Mouse (Mus musculus) MEL (cell line): Measurements from ENCODE around the gene Atrnl1. TPM values are rescaled to one million over a fixed set of nuclear protein-coding genes. Genes with fewer than 3 reads are reported as not detected.

Source experiments
- DNase-seq: peaks from one replicate; pipeline ENCODE4 v3.0.0; 2011; ENCODE audit warnings: low read depth, low spot score
- H3K27ac ChIP-seq: 2 replicates; pipeline ENCODE4 v1.5.1; 2012; ENCODE audit warnings: low read depth, mild to moderate bottlenecking, control low read depth, low read length, moderate library complexity; ENCODE audit not compliant: control insufficient read depth
- H3K27me3 ChIP-seq, 2 experiments: fragments of 150-350 bp in 1 of 2; sonication (generic) in 1 of 2; 2 replicates each; pipeline ENCODE4 v1.6.1; 2012; ENCODE audit warnings: low read length in 2 of 2, mild to moderate bottlenecking in 2 of 2, improper control_type of control experiment in 1 of 2, moderate library complexity in 1 of 2; ENCODE audit not compliant: insufficient read depth in 2 of 2, control insufficient read depth in 1 of 2
- H3K36me3 ChIP-seq, 2 experiments: 2 replicates each; pipeline ENCODE4 v1.6.1; 2012 to 2014; ENCODE audit warnings: low read length in 2 of 2, improper control_type of control experiment in 1 of 2, inconsistent platforms in 1 of 2, mild to moderate bottlenecking in 1 of 2; ENCODE audit not compliant: insufficient read depth in 2 of 2, control insufficient read depth in 1 of 2
- H3K4me1 ChIP-seq, 2 experiments: fragments of 150-350 bp in 1 of 2; sonication (generic) in 1 of 2; 2 replicates each; pipeline ENCODE4 v1.6.1; 2012; ENCODE audit warnings: low read length in 2 of 2, improper control_type of control experiment in 1 of 2, mild to moderate bottlenecking in 1 of 2; ENCODE audit not compliant: insufficient read depth in 2 of 2, control insufficient read depth in 1 of 2
- H3K4me3 ChIP-seq, 2 experiments: fragments of 150-350 bp in 1 of 2; sonication (generic) in 1 of 2; 2 replicates each; pipeline ENCODE4 v1.5.1; 2012; ENCODE audit warnings: low read depth in 2 of 2, low read length in 2 of 2, mild to moderate bottlenecking in 2 of 2, moderate library complexity in 2 of 2, control low read depth in 1 of 2, improper control_type of control experiment in 1 of 2; ENCODE audit not compliant: control insufficient read depth in 1 of 2, insufficient read depth in 1 of 2
- H3K79me2 ChIP-seq: 2 replicates; pipeline ENCODE4 v1.6.1; 2012; ENCODE audit warnings: mild to moderate bottlenecking, low read length, moderate library complexity; ENCODE audit not compliant: control insufficient read depth, poor library complexity, insufficient read depth
- H3K9ac ChIP-seq: 2 replicates; pipeline ENCODE4 v1.6.1; 2012; ENCODE audit warnings: low read depth, mild to moderate bottlenecking, control low read depth, low read length, moderate library complexity; ENCODE audit not compliant: control insufficient read depth, poor library complexity, severe bottlenecking
- H3K9me3 ChIP-seq: fragments of 150-350 bp; sonication (generic); replicated peaks from 2 replicates; pipeline ENCODE4 v1.6.1; 2012; ENCODE audit warnings: mild to moderate bottlenecking, low read length, improper control_type of control experiment, moderate library complexity; ENCODE audit not compliant: insufficient read depth
- EP300 ChIP-seq, 2 experiments: IDR thresholded peaks; 2 replicates each; pipeline ENCODE4 v1.6.1; 2011; ENCODE audit warnings: improper control_type of control experiment in 2 of 2, low read length in 2 of 2, low read depth in 1 of 2, mild to moderate bottlenecking in 1 of 2
- GATA1 ChIP-seq: IDR thresholded peaks from 2 replicates; pipeline ENCODE4 v1.6.1; 2011; ENCODE audit warnings: low read depth, low read length, improper control_type of control experiment
- NRF1 ChIP-seq: IDR thresholded peaks from 2 replicates; pipeline ENCODE4 v1.6.1; 2014; ENCODE audit warnings: low read depth, mild to moderate bottlenecking, inconsistent platforms, low read length, improper control_type of control experiment, moderate library complexity; ENCODE audit not compliant: poor library complexity, insufficient read depth, severe bottlenecking
- POLR2AphosphoS5 ChIP-seq: IDR thresholded peaks from 2 replicates; pipeline ENCODE4 v1.6.1; 2012; ENCODE audit warnings: low read depth, borderline replicate concordance, mild to moderate bottlenecking, inconsistent platforms, low read length, moderate library complexity, mixed read lengths
- RCOR1 ChIP-seq: IDR thresholded peaks from 2 replicates; pipeline ENCODE4 v1.6.1; 2012; ENCODE audit warnings: low read depth, mild to moderate bottlenecking, inconsistent platforms, low read length, improper control_type of control experiment
- SIN3A ChIP-seq: IDR thresholded peaks from 2 replicates; pipeline ENCODE4 v1.6.1; 2012; ENCODE audit warnings: low read length, improper control_type of control experiment, inconsistent platforms
- USF1 ChIP-seq: IDR thresholded peaks from 2 replicates; pipeline ENCODE4 v1.6.1; 2014; ENCODE audit warnings: low read depth, mild to moderate bottlenecking, inconsistent platforms, low read length, improper control_type of control experiment, moderate library complexity
- polyA plus RNA-seq, 2 experiments: library from polyadenylated mRNA; stranded (reverse) in 1 of 2; unstranded in 1 of 2; fragments of >175 nt in 1 of 2; fragments of >200 nt in 1 of 2; gene quantifications; 2 replicates each; pipeline versions ENCODE4 v1.2.1 to v1.2.4; 2012; ENCODE audit warnings: low replicate concordance in 2 of 2, low read depth in 1 of 2; ENCODE audit not compliant: insufficient read length in 2 of 2, insufficient read depth in 1 of 2, missing spikeins in 1 of 2
- total RNA-seq: library from RNA; depleted of rRNA; stranded (reverse); fragments of 300-350 nt; gene quantifications from 2 replicates; pipeline ENCODE4 v1.2.3, GENCODE M21; 2012

The Atrnl1 gene
- total and polyA plus RNA-seq, 3 experiments, result 6.4 to 8.2 TPM; not detected in 1

DNA sequence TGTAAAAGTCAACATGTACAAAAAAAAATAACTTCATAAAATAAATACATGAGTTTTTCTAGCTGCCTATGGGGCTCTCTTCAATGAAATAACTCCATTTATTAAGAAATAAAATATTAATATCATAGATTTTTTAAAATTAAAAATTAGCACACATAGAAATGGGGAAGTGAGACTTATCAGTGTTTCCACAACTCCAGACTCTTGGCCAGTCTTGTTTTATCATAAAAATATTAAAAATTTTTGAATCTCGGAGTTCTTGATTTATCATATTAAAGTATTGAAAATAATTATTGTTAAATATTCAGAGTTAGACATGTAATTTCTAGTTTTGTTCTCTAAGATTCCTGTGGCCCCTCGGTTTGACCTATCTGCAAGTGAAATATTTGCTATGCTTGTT is 337.7 kb downstream of the Atrnl1 start:
- no peak overlapping the region for H3K4me3 ChIP-seq
- H3K27ac ChIP-seq, result no peak overlapping the region
- DNase-seq, result peak; percentile 18
- H3K9me3 ChIP-seq, result no peaks in the 10 kb centered on the region
- H3K36me3 ChIP-seq, result peaks cover 0 to 3% of the 10 kb centered on the region in 2 experiments; a peak in 2 of 4 replicates
- no peak overlapping the region for H3K9ac ChIP-seq
- peaks cover 0 to 5% of the 10 kb centered on the region in 2 experiments; a peak in 1 of 4 replicates for H3K4me1 ChIP-seq
- peak; percentile 88 for TF ChIP-seq RCOR1
- peak; percentile 52; the same call in 1 of the 2 replicates for TF ChIP-seq GATA1
- peak in 1 of 2 experiments; percentile 47; a peak in 1 of 4 replicates for TF ChIP-seq EP300 (IDR thresholded peaks at IDR 0.05; ENCODE audit: low read depth in 1 of 2, low read length in 2 of 2)
- TF ChIP-seq NRF1, result no peak
- no peaks in the 10 kb centered on the region for H3K79me2 ChIP-seq
- H3K27me3 ChIP-seq, result no peaks in the 10 kb centered on the region

DNA sequence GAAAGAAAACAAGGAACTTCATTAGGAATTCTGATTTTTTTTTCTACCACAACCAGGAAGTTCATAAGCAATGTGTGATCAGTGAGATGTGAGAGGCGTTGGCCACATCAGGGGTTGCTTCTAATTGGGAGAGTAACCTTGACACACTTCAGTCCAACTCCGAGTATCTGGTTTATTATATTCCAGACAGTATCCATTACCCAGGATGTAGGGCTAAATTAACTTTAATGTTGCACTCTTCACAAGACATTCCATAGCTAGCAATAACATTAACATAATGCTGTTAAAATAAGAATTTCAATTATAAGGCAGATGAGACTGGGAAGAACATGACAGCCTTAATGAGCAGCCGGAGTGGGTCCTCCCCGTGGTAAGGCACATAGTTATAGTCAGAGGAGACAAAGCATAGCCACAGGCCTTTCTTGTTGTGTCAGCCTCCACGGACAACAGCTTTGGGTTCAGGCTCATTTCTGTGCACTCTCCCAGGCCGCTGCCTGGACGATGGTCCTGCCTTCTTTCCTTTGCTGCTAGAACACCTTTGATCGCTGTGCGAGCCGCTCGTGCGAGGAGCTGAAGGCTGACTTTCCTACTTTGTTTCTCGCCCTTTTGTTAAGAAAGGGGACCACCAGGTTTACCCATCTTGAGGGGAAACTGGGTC is 338.6 kb downstream of the Atrnl1 start:
- H3K9ac ChIP-seq, result no peak overlapping the region
- no peak for DNase-seq
- no peak for TF ChIP-seq NRF1
- TF ChIP-seq SIN3A, result no peak

DNA sequence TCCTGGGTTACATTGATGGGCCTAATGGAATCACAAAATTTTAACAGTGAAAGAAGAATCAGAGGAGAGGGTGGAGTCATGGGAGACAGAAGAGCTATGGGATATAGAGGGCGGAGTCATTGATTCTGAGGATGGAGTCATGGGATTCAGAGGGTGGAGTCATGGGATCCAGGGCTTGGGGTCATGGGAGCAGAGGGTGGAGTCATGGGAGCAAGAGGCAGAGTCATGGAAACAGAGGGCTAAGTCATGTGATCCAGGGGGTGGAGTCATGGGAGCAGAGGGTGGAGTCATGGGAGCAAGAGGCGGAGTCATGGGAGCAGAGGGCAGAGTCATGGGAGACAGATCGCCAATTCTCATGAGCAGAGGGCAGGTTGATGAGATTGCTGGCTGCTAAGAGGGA is 343.3 kb downstream of the Atrnl1 start:
- H3K36me3 ChIP-seq, result peaks cover 0 to 2% of the 10 kb centered on the region in 2 experiments; a peak in 1 of 4 replicates
- no peaks in the 10 kb centered on the region for H3K27me3 ChIP-seq
- DNase-seq, result no peak
- no peak overlapping the region for H3K27ac ChIP-seq
- H3K79me2 ChIP-seq, result no peaks in the 10 kb centered on the region
- no peak for TF ChIP-seq POLR2AphosphoS5
- TF ChIP-seq USF1, result peak; percentile 41; the same call in 1 of the 2 replicates
- TF ChIP-seq, all 39 proteins: peak for 1
- Histone ChIP-seq H3K4me1 (peaks cover 0 to 3% of the 10 kb centered on the region in 2 experiments; a peak in 2 of 4 replicates), H3K9me3 (no peaks in the 10 kb centered on the region), H3K9ac (no peak overlapping the region), H3K4me3 (no peak overlapping the region)

More for the DNA sequence above, 338.6 kb downstream of the Atrnl1 start:
- H3K36me3 ChIP-seq, result peaks cover 0 to 3% of the 10 kb centered on the region in 2 experiments; a peak in 2 of 4 replicates
- H3K4me1 ChIP-seq, result peaks cover 0 to 5% of the 10 kb centered on the region in 2 experiments; a peak in 1 of 4 replicates
- no peaks in the 10 kb centered on the region for H3K79me2 ChIP-seq
- no peak overlapping the region for H3K4me3 ChIP-seq
- no peaks in the 10 kb centered on the region for H3K9me3 ChIP-seq
- no peak overlapping the region for H3K27ac ChIP-seq
- no peaks in the 10 kb centered on the region for H3K27me3 ChIP-seq
